Mouse (Mus musculus): Measurements from ENCODE around the gene Lypd6b. TPM values are rescaled to one million over a fixed set of nuclear protein-coding genes. Genes with fewer than 3 reads are reported as not detected.
A peak's percentile ranks its signal among the peaks of the same experiment; 100 is the strongest.

Lypd6b gene
- polyA plus RNA-seq, 1 experiment from 2014 or later: 7.9 TPM

DNA sequence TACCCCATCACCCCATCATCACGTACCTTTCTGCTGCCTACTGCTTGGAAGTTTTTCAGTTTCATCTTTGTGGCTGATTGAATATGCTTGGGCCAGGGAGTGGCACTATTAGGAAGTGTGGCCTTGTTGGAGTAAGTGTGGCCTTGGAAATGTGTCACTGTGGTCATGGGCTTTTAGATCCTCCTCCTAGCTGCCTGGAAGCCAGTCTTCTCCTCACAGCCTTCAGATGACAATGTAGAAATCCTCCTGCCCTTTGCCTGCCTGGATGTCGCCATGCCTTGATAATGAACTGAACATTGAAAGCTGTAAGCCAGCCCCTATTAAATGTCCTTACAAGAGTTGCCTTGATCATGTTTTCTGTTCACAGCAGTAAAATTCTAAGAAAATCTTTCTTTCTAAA lies 174.5 kb downstream of the Lypd6b start:
- ATAC-seq (ENCODE audit: low read depth): no peak
- Histone ChIP-seq H3K4me3 (ENCODE audit: low read depth, low read length) (no peak overlapping the region), H3K9ac (ENCODE audit: low read depth, low read length) (no peak overlapping the region), H3K9me3 (ENCODE audit: control insufficient read depth, low read length) (peaks cover 8% of the 10 kb centered on the region; the same call in 1 of the 2 replicates), H3K36me3 (ENCODE audit: control insufficient read depth, insufficient read depth, low read length) (no peaks in the 10 kb centered on the region), H3K4me1 (ENCODE audit: control insufficient read depth, insufficient read depth, low read length) (peaks cover 6% of the 10 kb centered on the region; the same call in 1 of the 2 replicates), H3K27ac (replicated peaks; ENCODE audit: low read depth, low read length) (no peak overlapping the region), H3K4me2 (ENCODE audit: low read depth, low read length) (no peak overlapping the region), H3K27me3 (replicated peaks; ENCODE audit: control insufficient read depth, insufficient read depth, low read length) (no peaks in the 10 kb centered on the region)
- DNase-seq (ENCODE audit: low spot score): no peak
- WGBS: 88% methylated on average over 2 of the region's 2 CpGs

DNA sequence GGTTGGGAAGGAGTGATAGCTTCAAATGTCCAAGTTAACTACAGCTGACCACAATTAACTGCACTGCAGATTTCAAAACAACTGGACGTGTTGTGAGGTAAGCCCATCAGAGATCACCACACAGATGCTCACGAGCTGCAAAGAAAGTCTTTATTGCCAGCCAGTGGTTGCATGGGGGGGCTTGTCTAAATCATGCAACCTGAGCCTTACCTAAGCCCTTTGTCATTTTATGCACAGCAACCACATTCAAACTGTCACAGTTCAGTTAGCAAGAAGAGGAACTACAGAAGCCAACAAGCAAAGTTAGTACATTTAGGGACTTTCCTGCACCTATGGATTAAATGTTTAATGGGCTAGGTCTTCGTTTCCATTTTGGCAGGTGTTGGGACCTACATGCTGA lies 177.4 kb downstream of the Lypd6b start:
- Histone ChIP-seq H3K36me3 (ENCODE audit: control insufficient read depth, insufficient read depth, low read length) (no peaks in the 10 kb centered on the region), H3K9me3 (ENCODE audit: control insufficient read depth, low read length) (peaks cover 8% of the 10 kb centered on the region; the same call in 1 of the 2 replicates), H3K27me3 (replicated peaks; ENCODE audit: control insufficient read depth, insufficient read depth, low read length) (no peaks in the 10 kb centered on the region), H3K4me2 (ENCODE audit: low read depth, low read length) (no peak overlapping the region), H3K4me1 (ENCODE audit: control insufficient read depth, insufficient read depth, low read length) (no peaks in the 10 kb centered on the region), H3K9ac (ENCODE audit: low read depth, low read length) (no peak overlapping the region), H3K4me3 (ENCODE audit: low read depth, low read length) (no peak overlapping the region), H3K27ac (replicated peaks; ENCODE audit: low read depth, low read length) (no peak overlapping the region)
- DNase-seq (ENCODE audit: low spot score) (no peak), ATAC-seq (ENCODE audit: low read depth) (no peak)
- WGBS: 60% methylated on average over 3 of the region's 3 CpGs

DNA sequence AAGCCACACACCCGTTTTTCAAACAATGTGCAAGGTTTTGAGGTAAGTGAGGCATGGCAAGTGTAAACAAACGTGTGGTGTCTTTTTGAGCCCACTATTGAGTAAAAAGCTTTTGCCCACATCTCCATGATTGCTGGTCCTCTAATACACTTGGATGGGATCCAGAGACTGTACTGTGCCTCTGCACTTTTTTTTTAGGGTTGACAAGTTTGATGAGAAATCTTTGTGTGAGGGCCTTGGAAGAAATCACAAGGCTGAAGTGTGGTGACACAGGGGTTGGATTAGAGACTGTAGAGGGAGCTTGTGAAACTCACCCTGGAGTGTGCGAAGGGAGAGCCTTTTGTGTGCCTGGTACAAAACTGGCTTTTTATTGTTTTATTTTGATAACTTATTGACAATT lies 180.3 kb downstream of the Lypd6b start:
- DNase-seq (ENCODE audit: low spot score): peak; percentile 61
- no peaks in the 10 kb centered on the region for H3K36me3 ChIP-seq (ENCODE audit: control insufficient read depth, insufficient read depth, low read length)
- 46% methylated on average over 3 of the region's 3 CpGs for WGBS

DNA sequence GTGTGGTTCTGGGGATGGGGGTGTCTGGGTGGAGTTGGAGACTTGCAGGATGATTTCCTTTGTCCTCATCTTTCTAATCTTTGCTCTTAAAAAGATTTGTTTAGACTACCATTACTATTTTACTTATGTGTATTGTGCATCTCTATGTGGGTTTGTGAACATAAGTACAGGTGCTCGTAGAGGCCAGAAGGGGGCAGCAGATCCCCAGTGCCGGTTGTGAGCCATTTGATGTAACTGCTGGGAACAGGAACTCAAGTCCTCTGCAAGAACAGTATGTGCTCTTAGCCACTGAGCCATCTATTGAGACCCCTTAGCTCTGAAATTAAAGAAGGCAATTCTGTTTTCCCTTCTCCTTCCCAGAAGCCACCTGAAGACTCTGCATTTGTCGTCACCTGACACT lies 183.5 kb downstream of the Lypd6b start:
- no peaks in the 10 kb centered on the region for H3K9me3 ChIP-seq (ENCODE audit: control insufficient read depth, low read length)
- DNase-seq (ENCODE audit: low spot score) (no peak), ATAC-seq (ENCODE audit: low read depth) (no peak)
- H3K4me2 ChIP-seq (ENCODE audit: low read depth, low read length): no peak overlapping the region
- no peaks in the 10 kb centered on the region for H3K4me1 ChIP-seq (ENCODE audit: control insufficient read depth, insufficient read depth, low read length)
- no peak overlapping the region for H3K9ac ChIP-seq (ENCODE audit: low read depth, low read length)
- WGBS: 93% methylated on average over 3 of the region's 3 CpGs
- H3K4me3 ChIP-seq (ENCODE audit: low read depth, low read length): no peak overlapping the region
- no peaks in the 10 kb centered on the region for H3K36me3 ChIP-seq (ENCODE audit: control insufficient read depth, insufficient read depth, low read length)
- H3K27ac ChIP-seq (replicated peaks; ENCODE audit: low read depth, low read length): no peak overlapping the region
- H3K27me3 ChIP-seq (replicated peaks; ENCODE audit: control insufficient read depth, insufficient read depth, low read length): no peaks in the 10 kb centered on the region

More for the DNA sequence above, 180.3 kb downstream of the Lypd6b start:
- Histone ChIP-seq H3K4me2 (ENCODE audit: low read depth, low read length) (no peak overlapping the region), H3K27ac (replicated peaks; ENCODE audit: low read depth, low read length) (no peak overlapping the region), H3K4me3 (ENCODE audit: low read depth, low read length) (no peak overlapping the region), H3K27me3 (replicated peaks; ENCODE audit: control insufficient read depth, insufficient read depth, low read length) (no peaks in the 10 kb centered on the region), H3K9me3 (ENCODE audit: control insufficient read depth, low read length) (peaks cover 8% of the 10 kb centered on the region; the same call in 1 of the 2 replicates), H3K9ac (ENCODE audit: low read depth, low read length) (no peak overlapping the region), H3K4me1 (ENCODE audit: control insufficient read depth, insufficient read depth, low read length) (no peaks in the 10 kb centered on the region)
- no peak for ATAC-seq (ENCODE audit: low read depth)

DNA sequence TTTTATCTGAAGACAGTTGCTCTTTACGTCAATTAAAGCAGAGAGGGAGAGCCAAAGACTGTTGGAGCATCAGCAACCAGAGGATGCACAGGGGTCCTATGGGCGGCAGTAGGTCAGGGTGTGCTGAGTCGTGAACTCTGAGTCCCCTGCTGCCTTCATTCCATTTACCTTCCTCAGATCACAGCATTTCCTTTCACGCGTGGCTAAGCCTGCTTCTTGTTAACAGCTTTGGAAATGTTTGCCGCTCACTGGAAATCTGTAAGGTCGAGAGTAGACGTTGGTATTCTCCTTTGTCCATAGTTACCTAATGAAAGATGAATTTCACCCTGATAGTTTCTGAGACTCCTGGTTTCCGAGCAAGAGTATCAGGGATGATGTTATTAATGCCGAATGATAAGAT lies 191.1 kb downstream of the Lypd6b start:
- no peak overlapping the region for H3K4me2 ChIP-seq (ENCODE audit: low read depth, low read length)
- 63% methylated on average over 10 of the region's 10 CpGs for WGBS

DNA sequence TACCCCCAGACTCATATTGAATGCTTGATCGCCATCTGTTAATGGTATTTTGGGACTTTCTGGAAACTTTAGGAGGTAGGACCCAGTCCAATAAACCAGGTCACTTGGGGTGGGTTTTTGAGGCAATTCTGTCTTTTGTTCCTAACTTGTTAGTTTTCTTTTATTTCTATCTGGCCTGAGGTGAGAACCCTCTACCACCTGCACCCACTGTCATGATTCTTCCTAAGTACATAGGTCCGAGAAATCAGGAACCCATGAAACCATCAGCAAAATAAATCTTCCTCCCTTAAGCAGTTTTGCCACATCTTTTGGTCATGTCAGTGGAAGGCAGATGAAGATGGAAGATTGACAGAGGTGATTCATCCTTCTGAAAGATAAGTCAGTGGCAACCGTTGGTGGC lies 192.5 kb downstream of the Lypd6b start:
- no peak overlapping the region for H3K27ac ChIP-seq (replicated peaks; ENCODE audit: low read depth, low read length)
- no peak for ATAC-seq (ENCODE audit: low read depth)
- DNase-seq (ENCODE audit: low spot score): no peak
- H3K27me3 ChIP-seq (replicated peaks; ENCODE audit: control insufficient read depth, insufficient read depth, low read length): no peaks in the 10 kb centered on the region
- H3K9me3 ChIP-seq (ENCODE audit: control insufficient read depth, low read length): no peaks in the 10 kb centered on the region
- WGBS: 92% methylated on average over 3 of the region's 3 CpGs
- no peaks in the 10 kb centered on the region for H3K36me3 ChIP-seq (ENCODE audit: control insufficient read depth, insufficient read depth, low read length)
- H3K4me1 ChIP-seq (ENCODE audit: control insufficient read depth, insufficient read depth, low read length): no peaks in the 10 kb centered on the region
- no peak overlapping the region for H3K4me2 ChIP-seq (ENCODE audit: low read depth, low read length)
- H3K4me3 ChIP-seq (ENCODE audit: low read depth, low read length): no peak overlapping the region
- no peak overlapping the region for H3K9ac ChIP-seq (ENCODE audit: low read depth, low read length)

More for the DNA sequence above, 191.1 kb downstream of the Lypd6b start:
- Histone ChIP-seq H3K9ac (ENCODE audit: low read depth, low read length) (no peak overlapping the region), H3K27ac (replicated peaks; ENCODE audit: low read depth, low read length) (no peak overlapping the region), H3K4me1 (ENCODE audit: control insufficient read depth, insufficient read depth, low read length) (no peaks in the 10 kb centered on the region), H3K36me3 (ENCODE audit: control insufficient read depth, insufficient read depth, low read length) (no peaks in the 10 kb centered on the region), H3K27me3 (replicated peaks; ENCODE audit: control insufficient read depth, insufficient read depth, low read length) (no peaks in the 10 kb centered on the region), H3K9me3 (ENCODE audit: control insufficient read depth, low read length) (no peaks in the 10 kb centered on the region), H3K4me3 (ENCODE audit: low read depth, low read length) (no peak overlapping the region)
- ATAC-seq (ENCODE audit: low read depth) (no peak), DNase-seq (ENCODE audit: low spot score) (no peak)

DNA sequence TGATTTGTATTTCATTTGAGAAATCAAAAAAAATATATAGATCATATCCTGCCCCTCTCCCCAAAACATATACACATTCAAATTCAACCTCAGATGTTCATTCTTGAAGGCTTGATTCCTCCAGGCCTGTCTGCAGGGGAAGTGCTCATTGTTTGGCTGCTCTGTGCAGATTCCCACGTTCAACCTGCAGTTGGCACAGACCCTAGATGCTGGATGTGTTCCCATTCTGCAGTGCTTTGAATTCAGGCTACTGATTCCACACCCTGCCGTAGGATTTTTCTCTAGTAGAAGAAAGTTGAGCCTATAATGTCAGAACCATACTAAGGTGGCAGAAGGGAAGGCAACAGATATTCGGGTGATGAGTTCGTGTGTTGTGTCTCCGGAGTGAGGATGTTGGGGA lies 195.5 kb downstream of the Lypd6b start:
- ATAC-seq (ENCODE audit: low read depth) (no peak), DNase-seq (ENCODE audit: low spot score) (no peak)
- H3K27ac ChIP-seq (replicated peaks; ENCODE audit: low read depth, low read length): no peak overlapping the region
- H3K9me3 ChIP-seq (ENCODE audit: control insufficient read depth, low read length): no peaks in the 10 kb centered on the region
- H3K4me1 ChIP-seq (ENCODE audit: control insufficient read depth, insufficient read depth, low read length): no peaks in the 10 kb centered on the region
- H3K36me3 ChIP-seq (ENCODE audit: control insufficient read depth, insufficient read depth, low read length): no peaks in the 10 kb centered on the region
- H3K27me3 ChIP-seq (replicated peaks; ENCODE audit: control insufficient read depth, insufficient read depth, low read length): no peaks in the 10 kb centered on the region
- no peak overlapping the region for H3K9ac ChIP-seq (ENCODE audit: low read depth, low read length)
- H3K4me2 ChIP-seq (ENCODE audit: low read depth, low read length): no peak overlapping the region
- no peak overlapping the region for H3K4me3 ChIP-seq (ENCODE audit: low read depth, low read length)
- 72% methylated on average over 5 of the region's 5 CpGs for WGBS

DNA sequence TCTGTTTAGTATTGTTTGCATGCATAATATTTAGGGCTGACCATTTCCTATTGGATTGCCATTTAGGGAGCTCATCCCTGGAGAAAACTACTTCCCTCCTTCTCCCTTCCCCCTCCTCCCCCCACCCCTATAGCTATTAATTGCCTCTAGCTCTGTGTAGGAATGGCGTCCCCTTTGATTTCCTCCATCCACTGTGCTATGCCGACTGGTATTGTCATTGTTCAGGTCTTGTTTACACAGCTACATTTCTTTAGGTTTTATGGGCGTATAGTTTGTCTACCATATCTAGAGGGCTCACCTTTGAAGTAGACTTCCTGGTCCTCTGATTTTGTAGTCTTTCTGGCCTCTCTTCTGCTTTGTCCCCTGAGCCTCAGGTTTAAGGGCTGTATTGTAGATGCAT lies 197.3 kb downstream of the Lypd6b start:
- Histone ChIP-seq H3K27ac (replicated peaks; ENCODE audit: low read depth, low read length) (no peak overlapping the region), H3K4me1 (ENCODE audit: control insufficient read depth, insufficient read depth, low read length) (no peaks in the 10 kb centered on the region), H3K27me3 (replicated peaks; ENCODE audit: control insufficient read depth, insufficient read depth, low read length) (no peaks in the 10 kb centered on the region), H3K9me3 (ENCODE audit: control insufficient read depth, low read length) (no peaks in the 10 kb centered on the region), H3K36me3 (ENCODE audit: control insufficient read depth, insufficient read depth, low read length) (no peaks in the 10 kb centered on the region), H3K9ac (ENCODE audit: low read depth, low read length) (no peak overlapping the region), H3K4me2 (ENCODE audit: low read depth, low read length) (no peak overlapping the region), H3K4me3 (ENCODE audit: low read depth, low read length) (no peak overlapping the region)
- no peak for ATAC-seq (ENCODE audit: low read depth)
- 65% methylated on average over 3 of the region's 3 CpGs for WGBS
- no peak for DNase-seq (ENCODE audit: low spot score)

DNA sequence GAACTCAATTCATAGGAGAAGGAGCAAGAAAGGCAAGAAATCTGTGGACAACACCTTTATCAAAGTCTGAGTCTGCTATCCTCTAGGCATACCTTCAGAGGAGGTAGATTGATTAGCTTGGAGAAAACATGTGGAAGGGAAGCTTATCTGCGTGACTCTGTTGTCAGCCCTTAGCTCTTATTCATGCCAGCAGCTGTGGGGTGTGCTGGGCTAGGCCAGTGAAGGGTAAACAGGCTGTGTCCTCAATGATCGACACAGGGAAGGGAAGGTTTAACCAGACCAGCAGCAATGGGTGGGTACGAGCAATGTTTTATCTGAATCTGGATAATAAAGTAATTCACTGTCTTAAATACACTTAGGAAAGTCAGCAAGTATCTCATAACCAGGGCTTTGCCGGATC lies 208.4 kb downstream of the Lypd6b start:
- Histone ChIP-seq H3K4me3 (ENCODE audit: low read depth, low read length) (no peak overlapping the region), H3K9ac (ENCODE audit: low read depth, low read length) (no peak overlapping the region), H3K36me3 (ENCODE audit: control insufficient read depth, insufficient read depth, low read length) (no peaks in the 10 kb centered on the region), H3K27ac (replicated peaks; ENCODE audit: low read depth, low read length) (no peak overlapping the region), H3K4me2 (ENCODE audit: low read depth, low read length) (no peak overlapping the region), H3K4me1 (ENCODE audit: control insufficient read depth, insufficient read depth, low read length) (no peaks in the 10 kb centered on the region), H3K9me3 (ENCODE audit: control insufficient read depth, low read length) (no peaks in the 10 kb centered on the region), H3K27me3 (replicated peaks; ENCODE audit: control insufficient read depth, insufficient read depth, low read length) (no peaks in the 10 kb centered on the region)
- ATAC-seq (ENCODE audit: low read depth): no peak
- WGBS: 89% methylated on average over 4 of the region's 4 CpGs
- no peak for DNase-seq (ENCODE audit: low spot score)
